Mouse (Mus musculus) thymus, adult 2 months (tissue): ENCODE data around the gene Abl2.

Source experiments
- CTCF ChIP-seq: fragments of 200-500 bp; IDR thresholded peaks from 2 replicates; pipeline ENCODE4 v1.5.1; 2012; ENCODE audit warnings: mild to moderate bottlenecking, control low read depth, low read length, moderate library complexity, borderline replicate concordance; ENCODE audit not compliant: control insufficient read depth, poor library complexity, insufficient read depth; ENCODE audit errors: extremely low read depth
- POLR2A ChIP-seq: fragments of 200-500 bp; IDR thresholded peaks from 2 replicates; pipeline ENCODE4 v1.6.1; 2012; ENCODE audit warnings: mild to moderate bottlenecking, low read length, control low read depth, moderate library complexity; ENCODE audit not compliant: control insufficient read depth, poor library complexity, insufficient read depth; ENCODE audit errors: extremely low read depth

DNA sequence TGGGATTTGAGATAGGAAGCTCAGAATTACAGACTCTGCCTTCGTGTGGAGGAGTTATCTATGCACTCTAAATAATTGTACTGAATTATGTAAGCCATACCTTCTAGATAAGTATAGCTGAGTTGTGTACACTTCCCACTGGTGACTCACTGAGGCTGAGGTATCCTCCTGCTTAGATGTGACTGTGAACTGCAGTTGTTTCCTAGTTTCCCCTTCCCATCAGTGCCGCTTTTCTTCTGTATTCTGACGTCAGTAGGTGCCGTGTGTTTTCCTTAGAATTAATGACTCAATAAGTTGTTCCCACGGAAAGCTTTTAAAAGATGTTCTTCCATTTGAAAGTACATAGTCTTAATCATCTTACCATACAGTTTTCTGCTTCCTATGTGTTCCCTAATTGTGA lies 34.7 kb downstream of the Abl2 start:
- TF ChIP-seq CTCF (no peak), POLR2A (no peak)
